Comparison of ENCODE assay signal across 9 mouse cellular contexts in the genomic region with DNA sequence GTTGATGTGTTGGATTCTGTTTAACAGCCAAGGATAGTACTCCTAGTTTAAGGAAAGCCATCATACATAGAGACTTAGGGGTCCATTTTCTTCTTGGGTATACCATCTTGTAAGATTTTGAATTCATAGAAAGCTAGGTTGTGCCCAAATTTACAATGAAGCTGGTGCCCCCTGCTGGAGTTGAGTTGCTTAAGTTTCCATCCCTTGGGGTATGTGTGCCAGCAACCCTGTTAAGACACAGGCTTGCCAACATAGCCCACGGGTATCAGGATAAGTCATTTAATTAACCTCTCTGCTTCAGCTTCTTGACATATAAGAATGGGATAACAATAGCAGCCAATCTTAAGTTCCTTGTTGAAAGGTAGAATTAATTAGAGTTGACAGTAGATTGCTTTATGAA.
DNase-seq lines count a peak whose midpoint lies in the region; TF ChIP-seq lines count a peak whose summit lies in the region.
"Had no signal": no experiment of that assay in that cellular context is flagged by ENCODE, and none has a peak within 500 bp of the region (broad histone marks: within the 10 kb centered on the region; RNA-seq: fewer than 3 reads in every experiment).

No protein-coding gene starts in this region.

- peak; percentile 52 to 79; a peak in 3 of 4 replicates for TF ChIP-seq CTCF in CH12.LX (conservative IDR thresholded peaks at IDR 0.05 in 1 of 2, IDR thresholded peaks at IDR 0.05 in 1 of 2; ENCODE audit: low read depth in 2 of 2, low read length in 2 of 2)
- TF ChIP-seq CTCF in cerebellum, adult 2 months (IDR thresholded peaks at IDR 0.05; ENCODE audit: borderline replicate concordance, insufficient read depth, low read depth, low read length), result peak; percentile 24; the same call in 1 of the 2 replicates

- WGBS in heart, embryonic 10.5 days, result 45% methylated on average over 1 of the region's 1 CpGs
- WGBS in cerebellum, adult 2 months, result 2% methylated on average over 1 of the region's 1 CpGs

- DNase-seq in heart, adult 18-20 months, result peak; percentile 28 to 80
- DNase-seq in heart, embryonic 10.5 days (ENCODE audit: low spot score), result no peak
- DNase-seq in CH12.LX (ENCODE audit: extremely low read depth), result peak; percentile 67
- DNase-seq in cerebellum, adult 2 months, result peak; percentile 26 to 27
- peak; percentile 20 to 58 for DNase-seq in frontal cortex, postnatal 14 days (ENCODE audit: low spot score in 2 of 2)
- DNase-seq in layer of hippocampus, adult 8-10 months (ENCODE audit: low spot score in 2 of 2), result peak; percentile 12 to 59
- peak; percentile 61 for DNase-seq in lung, postnatal 36 days
- DNase-seq in urinary bladder, postnatal 14 days (ENCODE audit: low spot score), result peak; percentile 52

- no peaks in the 10 kb centered on the region for H3K79me2 ChIP-seq in CH12.LX (replicated peaks; ENCODE audit: control insufficient read depth, extremely low read depth, insufficient read depth, poor library complexity, severe bottlenecking)

- TF ChIP-seq RAD21 in CH12.LX (IDR thresholded peaks at IDR 0.05; ENCODE audit: low read depth, low read length), result peak; percentile 84

- H3K4me1 ChIP-seq in heart, embryonic 10.5 days, result no peaks in the 10 kb centered on the region
- no peaks in the 10 kb centered on the region for H3K4me1 ChIP-seq in CH12.LX (ENCODE audit: control insufficient read depth in 1 of 2, insufficient read depth in 2 of 2)
- H3K4me1 ChIP-seq in cerebellum, adult 2 months (ENCODE audit: control insufficient read depth, insufficient read depth, low read length), result no peaks in the 10 kb centered on the region

- no peaks in the 10 kb centered on the region for H3K9me3 ChIP-seq in heart, embryonic 10.5 days
- no peaks in the 10 kb centered on the region for H3K9me3 ChIP-seq in CH12.LX (replicated peaks; ENCODE audit: low read length)

- no peak for TF ChIP-seq EP300 in CH12.LX (IDR thresholded peaks at IDR 0.05; ENCODE audit: low read length)

- no peak overlapping the region for H3K9ac ChIP-seq in CH12.LX (ENCODE audit: insufficient read depth, low read depth)

- no peaks in the 10 kb centered on the region for H3K27me3 ChIP-seq in heart, embryonic 10.5 days (ENCODE audit: insufficient read depth, poor library complexity, severe bottlenecking)
- no peaks in the 10 kb centered on the region for H3K27me3 ChIP-seq in CH12.LX (replicated peaks)
- no peaks in the 10 kb centered on the region for H3K27me3 ChIP-seq in cerebellum, adult 2 months (ENCODE audit: control insufficient read depth, insufficient read depth, low read length)

- no peak overlapping the region for H3K27ac ChIP-seq in heart, embryonic 10.5 days
- no peak overlapping the region for H3K27ac ChIP-seq in CH12.LX (ENCODE audit: insufficient read depth, low read depth)
- no peak overlapping the region for H3K27ac ChIP-seq in cerebellum, adult 2 months (ENCODE audit: insufficient read depth, low read length)

- no peak overlapping the region for H3K4me2 ChIP-seq in CH12.LX (ENCODE audit: insufficient read depth, low read depth, poor library complexity, severe bottlenecking)

- dilution Hi-C loops in CH12.LX (cut with MboI; ENCODE audit: extremely low pct_ligation_motif_present, extremely low pct_unique_long_range_greater_than_20kb, low sequenced_read_pairs), result no loop called here

- in situ Hi-C loops in CH12.LX (cut with MboI; ENCODE audit: low pct_ligation_motif_present, low pct_unique_long_range_greater_than_20kb, low sequenced_read_pairs), result loop anchor here (25.0 kb wide), 1 partner anchor 386 kb away; no protein-coding TSS in a partner anchor

- no peak for TF ChIP-seq POLR2A in CH12.LX (IDR thresholded peaks at IDR 0.05; ENCODE audit: low read depth, low read length)
- no peak for TF ChIP-seq POLR2A in cerebellum, adult 2 months (IDR thresholded peaks at IDR 0.05; ENCODE audit: borderline replicate concordance, insufficient read depth, low read length)

- no peaks in the 10 kb centered on the region for H3K36me3 ChIP-seq in heart, embryonic 10.5 days
- no peaks in the 10 kb centered on the region for H3K36me3 ChIP-seq in CH12.LX (replicated peaks in 1 of 2; ENCODE audit: control insufficient read depth in 1 of 2, insufficient read depth in 1 of 2, low read length in 1 of 2)

- no peak overlapping the region for H3K4me3 ChIP-seq in heart, embryonic 10.5 days
- H3K4me3 ChIP-seq in CH12.LX (replicated peaks in 1 of 3; ENCODE audit: low read depth in 2 of 3, low read length in 2 of 3, poor library complexity in 1 of 3), result no peak overlapping the region
- H3K4me3 ChIP-seq in cerebellum, adult 2 months (replicated peaks; ENCODE audit: insufficient read depth, low read depth, low read length), result no peak overlapping the region
- H3K4me3 ChIP-seq: myocyte had no signal

TF ChIP-seq in CH12.LX, 34 proteins besides CTCF, POLR2A, EP300 and RAD21:
- TF ChIP-seq HCFC1 (IDR thresholded peaks at IDR 0.05; ENCODE audit: low read depth, low read length), result no peak
- TF ChIP-seq SMC3 (IDR thresholded peaks at IDR 0.05; ENCODE audit: low read depth, low read length), result peak; percentile 87
- peak; percentile 55 for TF ChIP-seq ZC3H11A (IDR thresholded peaks at IDR 0.05; ENCODE audit: low read depth, low read length)
